ENCODE assay signal across 15 mouse cellular contexts in genomic region chr2:178422186-178422585, GRCm38 (mm10). TPM values are rescaled to one million over a fixed set of nuclear protein-coding genes. Genes with fewer than 3 reads are reported as not detected.
DNase-seq lines count a peak whose midpoint lies in the region; ATAC-seq lines count a peak whose summit lies in the region.
"Had no signal": no experiment of that assay in that cellular context is flagged by ENCODE, and none has a peak within 500 bp of the region (broad histone marks: within the 10 kb centered on the region; RNA-seq: fewer than 3 reads in every experiment).

No protein-coding gene starts in this region.

- H3K4me2 ChIP-seq in lung, embryonic 16.5 days (ENCODE audit: low read depth, low read length) = no peak overlapping the region
- H3K4me2 ChIP-seq in limb, embryonic 11.5 days (ENCODE audit: low read depth, severe bottlenecking) = no peak overlapping the region

- peak; percentile 0 for DNase-seq in frontal cortex, postnatal 10 days (ENCODE audit: low spot score in 2 of 2)
- no peak for DNase-seq in frontal cortex, postnatal 14 days (ENCODE audit: low spot score in 2 of 2)
- DNase-seq in lung, adult 18-20 months = no peak
- DNase-seq in embryo, embryonic 9.5 days (ENCODE audit: extremely low spot score) = peak; percentile 43
- DNase-seq in limb, embryonic 11.5 days (ENCODE audit: low spot score) = peak; percentile 55
- DNase-seq in cerebellum, adult 11 months = no peak
- DNase-seq in frontal cortex, postnatal 36 days (ENCODE audit: low spot score in 2 of 2) = no peak
- DNase-seq: adrenal gland, postnatal 14 days; cerebellum, adult 18-20 months; gastrocnemius, postnatal 14 days; kidney, adult 2 months; layer of hippocampus, postnatal 36 days had no signal

- peaks cover 4% of the 10 kb centered on the region; the same call in 1 of the 2 replicates for H3K36me3 ChIP-seq in lung, embryonic 16.5 days (ENCODE audit: control insufficient read depth, insufficient read depth, low read length)
- H3K36me3 ChIP-seq in limb, embryonic 11.5 days (ENCODE audit: control insufficient read depth, insufficient read depth, low read length) = no peaks in the 10 kb centered on the region

- peak; percentile 28; the same call in 1 of the 2 replicates for ATAC-seq in lung, embryonic 16.5 days (ENCODE audit: low read depth)
- peak; percentile 71 for ATAC-seq in limb, embryonic 11.5 days (ENCODE audit: insufficient number of reproducible peaks, low FRiP score, low TSS enrichment, low read depth)

- no peak overlapping the region for H3K27ac ChIP-seq in lung, embryonic 16.5 days (ENCODE audit: low read length)
- H3K27ac ChIP-seq in limb, embryonic 11.5 days (replicated peaks; ENCODE audit: low read depth, low read length) = peak overlapping the region; percentile 89
- H3K27ac ChIP-seq: liver, embryonic 14.5 days had no signal

- no peak overlapping the region for H3K9ac ChIP-seq in lung, embryonic 16.5 days (ENCODE audit: low read length)
- no peak overlapping the region for H3K9ac ChIP-seq in limb, embryonic 11.5 days (ENCODE audit: low read length)
- H3K9ac ChIP-seq: liver, embryonic 14.5 days had no signal

- H3K27me3 ChIP-seq in lung, embryonic 16.5 days (ENCODE audit: control insufficient read depth, insufficient read depth, low read depth, low read length) = no peaks in the 10 kb centered on the region
- no peaks in the 10 kb centered on the region for H3K27me3 ChIP-seq in limb, embryonic 11.5 days (ENCODE audit: control insufficient read depth, insufficient read depth, low read length)

- peaks cover 3% of the 10 kb centered on the region; the same call in 1 of the 2 replicates for H3K4me1 ChIP-seq in lung, embryonic 16.5 days (replicated peaks; ENCODE audit: control insufficient read depth, insufficient read depth, low read length)
- peaks cover 15% of the 10 kb centered on the region for H3K4me1 ChIP-seq in limb, embryonic 11.5 days (ENCODE audit: control insufficient read depth, insufficient read depth, low read length)

- 0 out of 2 replicates have a peak, but pooled peaks cover 3% of the 10 kb centered on the region for H3K9me3 ChIP-seq in lung, embryonic 16.5 days (ENCODE audit: control insufficient read depth, low read length)
- no peaks in the 10 kb centered on the region for H3K9me3 ChIP-seq in limb, embryonic 11.5 days (ENCODE audit: control insufficient read depth, low read length)

- no peak overlapping the region for H3K4me3 ChIP-seq in lung, embryonic 16.5 days (ENCODE audit: low read length)
- no peak overlapping the region for H3K4me3 ChIP-seq in limb, embryonic 11.5 days (ENCODE audit: low read depth, low read length)
- H3K4me3 ChIP-seq: erythroblast, embryonic 14.5 days had no signal

- 26% methylated on average over 3 of the region's 3 CpGs for WGBS in lung, embryonic 16.5 days
- WGBS in limb, embryonic 11.5 days = 14% methylated on average over 2 of the region's 3 CpGs

RNA-seq across cellular contexts. Expression of gene Fam217b, which starts 7.9 kb away (rescaled TPM):
- 2.8 and 3.2 TPM in 2 replicates for polyA plus RNA-seq in lung, embryonic 16.5 days (2015; fragmentation: Nextera tagmentation; extraction: Ambion mirVana)
- polyA plus RNA-seq in limb, embryonic 11.5 days (2014; fragmentation: Nextera tagmentation; extraction: Ambion mirVana) = 5.3 and 8.6 TPM in 2 replicates
- polyA plus RNA-seq: erythroblast, embryonic 14.5 days had no signal

RNA-seq across cellular contexts. Expression of gene Ppp1r3d, which starts 7.9 kb away (rescaled TPM):
- polyA plus RNA-seq in lung, embryonic 16.5 days (2015; fragmentation: Nextera tagmentation; extraction: Ambion mirVana) = 3.1 and 3.2 TPM in 2 replicates
- polyA plus RNA-seq in limb, embryonic 11.5 days (2014; fragmentation: Nextera tagmentation; extraction: Ambion mirVana) = 3.0 and 3.1 TPM in 2 replicates

RNA-seq across cellular contexts. Expression of gene Cdh26, which starts 8.1 kb away (rescaled TPM):
- 0.28 and 0.30 TPM in 2 replicates for polyA plus RNA-seq in lung, embryonic 16.5 days (2015; fragmentation: Nextera tagmentation; extraction: Ambion mirVana)
- polyA plus RNA-seq in limb, embryonic 11.5 days (2014; fragmentation: Nextera tagmentation; extraction: Ambion mirVana) = 0.40 and 0.55 TPM in 2 replicates
- polyA plus RNA-seq: erythroblast, embryonic 14.5 days had no signal

RNA-seq across cellular contexts. Expression of gene Sycp2, which starts 14.7 kb away (rescaled TPM):
- 0.05 TPM in 1 of 2 replicates, not detected in the other for polyA plus RNA-seq in lung, embryonic 16.5 days (2015; fragmentation: Nextera tagmentation; extraction: Ambion mirVana)
- polyA plus RNA-seq in limb, embryonic 11.5 days (2014; fragmentation: Nextera tagmentation; extraction: Ambion mirVana) = 0.09 and 0.20 TPM in 2 replicates
- polyA plus RNA-seq: erythroblast, embryonic 14.5 days; kidney, adult 2 months had no signal

Comparison
In these comparisons a context has a peak if more than half of its experiments do, and no peak if none do; other contexts are left out.
1. DNase-seq: peak in frontal cortex, postnatal 10 days (2 of 2), embryo, embryonic 9.5 days (single experiment) and limb, embryonic 11.5 days (single experiment); none in frontal cortex, postnatal 14 days (0 of 2), lung, adult 18-20 months (0 of 2), cerebellum, adult 11 months (single experiment) and frontal cortex, postnatal 36 days (0 of 2).